In genomic region chr12:28700101-28700511, GRCm38 (mm10) we compare ENCODE assay signal across 8 mouse cellular contexts. TPM values are rescaled to one million over a fixed set of nuclear protein-coding genes. Genes with fewer than 3 reads are reported as not detected.
A peak's percentile ranks its signal among the peaks of the same experiment; 100 is the strongest.
DNase-seq lines count a peak whose midpoint lies in the region; ATAC-seq and TF ChIP-seq lines count a peak whose summit lies in the region.

No protein-coding gene starts in this region.

- peaks cover 13% of the 10 kb centered on the region for H3K4me1 ChIP-seq in heart, embryonic 11.5 days (ENCODE audit: control insufficient read depth, insufficient read depth, low read length)
- peaks cover 54% of the 10 kb centered on the region for H3K4me1 ChIP-seq in E14TG2a.4 (replicated peaks; ENCODE audit: low read depth, low read length)
- peaks cover 10% of the 10 kb centered on the region for H3K4me1 ChIP-seq in embryonic facial prominence, embryonic 12.5 days
- H3K4me1 ChIP-seq in hindbrain, postnatal 0 days (ENCODE audit: insufficient read depth, low read length) = peaks cover 4% of the 10 kb centered on the region; the same call in 1 of the 2 replicates

- WGBS in heart, embryonic 11.5 days (ENCODE audit: insufficient replicate concordance) = 26% methylated on average over 3 of the region's 3 CpGs
- WGBS in embryonic facial prominence, embryonic 12.5 days = 46% methylated on average over 3 of the region's 3 CpGs
- 11% methylated on average over 3 of the region's 3 CpGs for WGBS in hindbrain, postnatal 0 days

- DNase-seq in heart, postnatal 25 days (ENCODE audit: low spot score) = no peak
- peak; percentile 22 for DNase-seq in hindbrain, postnatal 0 days (ENCODE audit: low spot score)
- DNase-seq in thymus, postnatal 4 days = peak; percentile 28
- no peak for DNase-seq in ovary, postnatal 36 days (ENCODE audit: low spot score)
- DNase-seq in kidney, adult 8-10 months = no peak

- no peak for TF ChIP-seq CTCF in E14TG2a.4 (conservative IDR thresholded peaks at IDR 0.05; ENCODE audit: low read length)
- TF ChIP-seq CTCF in hindbrain, postnatal 0 days (IDR thresholded peaks at IDR 0.05; ENCODE audit: low read depth) = no peak

- no peak for ATAC-seq in heart, embryonic 11.5 days (replicated peaks; ENCODE audit: insufficient number of reproducible peaks, low FRiP score, low TSS enrichment)
- ATAC-seq in embryonic facial prominence, embryonic 12.5 days (ENCODE audit: insufficient number of reproducible peaks, insufficient read depth, low FRiP score, low TSS enrichment) = 0 out of 2 replicates have a peak, but pooled peaks have one; percentile 35
- peak; percentile 25; the same call in 1 of the 2 replicates for ATAC-seq in hindbrain, postnatal 0 days

- H3K9me3 ChIP-seq in heart, embryonic 11.5 days (replicated peaks; ENCODE audit: control insufficient read depth, low read length) = no peaks in the 10 kb centered on the region
- no peaks in the 10 kb centered on the region for H3K9me3 ChIP-seq in E14TG2a.4 (ENCODE audit: low read length)
- H3K9me3 ChIP-seq in embryonic facial prominence, embryonic 12.5 days = no peaks in the 10 kb centered on the region
- H3K9me3 ChIP-seq in hindbrain, postnatal 0 days (ENCODE audit: low read length) = no peaks in the 10 kb centered on the region

- intact Hi-C loops in heart, postnatal 25 days (cut with DNase I) = loop anchor here (5.0 to 10.0 kb wide), 2 partner anchors 132 to 435 kb away; no protein-coding TSS in a partner anchor

- peak overlapping the region; percentile 13; the same call in 1 of the 2 replicates for H3K9ac ChIP-seq in heart, embryonic 11.5 days (ENCODE audit: low read depth, low read length)
- no peak overlapping the region; the same call in 1 of the 2 replicates for H3K9ac ChIP-seq in embryonic facial prominence, embryonic 12.5 days
- 0 out of 2 replicates have a peak overlapping the region, but pooled peaks have one; percentile 14 for H3K9ac ChIP-seq in hindbrain, postnatal 0 days (replicated peaks; ENCODE audit: low read length)

- no peak overlapping the region for H3K4me3 ChIP-seq in heart, embryonic 11.5 days (ENCODE audit: low read depth, low read length)
- peak overlapping the region; percentile 67; the same call in 1 of the 2 replicates for H3K4me3 ChIP-seq in E14TG2a.4 (replicated peaks; ENCODE audit: low read length)
- H3K4me3 ChIP-seq in embryonic facial prominence, embryonic 12.5 days = no peak overlapping the region
- no peak overlapping the region for H3K4me3 ChIP-seq in hindbrain, postnatal 0 days (ENCODE audit: low read length)

- 0 out of 2 replicates have a peak, but pooled peaks cover 5% of the 10 kb centered on the region for H3K27me3 ChIP-seq in heart, embryonic 11.5 days (ENCODE audit: control insufficient read depth, insufficient read depth, low read length)
- H3K27me3 ChIP-seq in E14TG2a.4 (ENCODE audit: insufficient read depth, low read length) = no peaks in the 10 kb centered on the region
- no peaks in the 10 kb centered on the region for H3K27me3 ChIP-seq in embryonic facial prominence, embryonic 12.5 days
- H3K27me3 ChIP-seq in hindbrain, postnatal 0 days (ENCODE audit: insufficient read depth, low read length) = no peaks in the 10 kb centered on the region

- H3K4me2 ChIP-seq in heart, embryonic 11.5 days = no peak overlapping the region
- no peak overlapping the region for H3K4me2 ChIP-seq in embryonic facial prominence, embryonic 12.5 days (replicated peaks)
- H3K4me2 ChIP-seq in hindbrain, postnatal 0 days (ENCODE audit: low read depth, low read length) = no peak overlapping the region

- no peaks in the 10 kb centered on the region for H3K36me3 ChIP-seq in heart, embryonic 11.5 days (ENCODE audit: control insufficient read depth, insufficient read depth, low read length)
- H3K36me3 ChIP-seq in E14TG2a.4 (ENCODE audit: insufficient read depth, low read length) = peaks cover 41% of the 10 kb centered on the region
- H3K36me3 ChIP-seq in embryonic facial prominence, embryonic 12.5 days = peaks cover 20% of the 10 kb centered on the region
- H3K36me3 ChIP-seq in hindbrain, postnatal 0 days (ENCODE audit: insufficient read depth, low read length) = no peaks in the 10 kb centered on the region

- H3K27ac ChIP-seq in heart, embryonic 11.5 days (ENCODE audit: low read depth, low read length) = peak overlapping the region; percentile 22; the same call in 1 of the 2 replicates
- peak overlapping the region; percentile 78 for H3K27ac ChIP-seq in embryonic facial prominence, embryonic 12.5 days
- peak overlapping the region; percentile 87 for H3K27ac ChIP-seq in hindbrain, postnatal 0 days

RNA-seq across cellular contexts. Expression of gene Adi1, which starts 25.1 kb away (rescaled TPM):
- polyA plus RNA-seq in heart, embryonic 11.5 days (2014; fragmentation: Nextera tagmentation; extraction: Ambion mirVana) = 44.7 and 46.2 TPM in 2 replicates
- 10 to 100 TPM; 41.0 to 43.8 TPM for total RNA-seq in heart, postnatal 25 days (2021)
- polyA plus RNA-seq in embryonic facial prominence, embryonic 12.5 days (2016; fragmentation: Nextera tagmentation; extraction: Ambion mirVana) = 62.6 and 66.1 TPM in 2 replicates
- total RNA-seq in hindbrain, postnatal 0 days (2014; rRNA removed) = 8.5 and 11.4 TPM in 2 replicates
- polyA plus RNA-seq in hindbrain, postnatal 0 days (2015; fragmentation: Nextera tagmentation; extraction: Ambion mirVana) = 33.3 and 35.4 TPM in 2 replicates

RNA-seq across cellular contexts. Expression of gene Trappc12, which starts 50.2 kb away (rescaled TPM):
- polyA plus RNA-seq in heart, embryonic 11.5 days (2014; fragmentation: Nextera tagmentation; extraction: Ambion mirVana) = 32.9 and 33.3 TPM in 2 replicates
- 10 to 100 TPM; 19.4 to 21.5 TPM for total RNA-seq in heart, postnatal 25 days (2021)
- 42.6 and 46.3 TPM in 2 replicates for polyA plus RNA-seq in embryonic facial prominence, embryonic 12.5 days (2016; fragmentation: Nextera tagmentation; extraction: Ambion mirVana)
- 54.5 and 66.3 TPM in 2 replicates for total RNA-seq in hindbrain, postnatal 0 days (2014; rRNA removed)
- 34.1 and 34.5 TPM in 2 replicates for polyA plus RNA-seq in hindbrain, postnatal 0 days (2015; fragmentation: Nextera tagmentation; extraction: Ambion mirVana)

RNA-seq across cellular contexts. Expression of gene Rnaseh1, which starts 50.7 kb away (rescaled TPM):
- polyA plus RNA-seq in heart, embryonic 11.5 days (2014; fragmentation: Nextera tagmentation; extraction: Ambion mirVana) = 18.1 and 20.2 TPM in 2 replicates
- 1 to 10 TPM; 7.1 to 8.2 TPM for total RNA-seq in heart, postnatal 25 days (2021)
- polyA plus RNA-seq in embryonic facial prominence, embryonic 12.5 days (2016; fragmentation: Nextera tagmentation; extraction: Ambion mirVana) = 30.3 and 30.7 TPM in 2 replicates
- total RNA-seq in hindbrain, postnatal 0 days (2014; rRNA removed) = 7.4 and 11.3 TPM in 2 replicates
- polyA plus RNA-seq in hindbrain, postnatal 0 days (2015; fragmentation: Nextera tagmentation; extraction: Ambion mirVana) = 12.7 and 14.8 TPM in 2 replicates

RNA-seq across cellular contexts. Expression of gene Eipr1, which starts 51.5 kb away (rescaled TPM):
- 26.0 and 27.5 TPM in 2 replicates for polyA plus RNA-seq in heart, embryonic 11.5 days (2014; fragmentation: Nextera tagmentation; extraction: Ambion mirVana)
- total RNA-seq in heart, postnatal 25 days (2021) = 1 to 10 TPM; 8.5 to 9.4 TPM
- 31.1 and 35.8 TPM in 2 replicates for polyA plus RNA-seq in embryonic facial prominence, embryonic 12.5 days (2016; fragmentation: Nextera tagmentation; extraction: Ambion mirVana)
- 65.8 and 78.0 TPM in 2 replicates for total RNA-seq in hindbrain, postnatal 0 days (2014; rRNA removed)
- polyA plus RNA-seq in hindbrain, postnatal 0 days (2015; fragmentation: Nextera tagmentation; extraction: Ambion mirVana) = 54.9 and 58.4 TPM in 2 replicates

Comparison
In these comparisons a context has a peak if more than half of its experiments do, and no peak if none do; other contexts are left out.
1. H3K27ac ChIP-seq: peak in every context shown above with its lines; median percentile 87 in hindbrain, postnatal 0 days; 78 in embryonic facial prominence, embryonic 12.5 days; 22 in heart, embryonic 11.5 days.
2. DNase-seq: peak in hindbrain, postnatal 0 days (single experiment) and thymus, postnatal 4 days (single experiment); none in heart, postnatal 25 days (single experiment), ovary, postnatal 36 days (single experiment) and kidney, adult 8-10 months (0 of 2).